Mouse (Mus musculus) urinary bladder, postnatal 14 days (tissue): ENCODE data around the gene Hes2.

Experiments
- DNase-seq: peaks from one replicate; pipeline ENCODE4 v3.0.0; 2021; ENCODE audit warnings: low spot score

Gene Hes2

DNA sequence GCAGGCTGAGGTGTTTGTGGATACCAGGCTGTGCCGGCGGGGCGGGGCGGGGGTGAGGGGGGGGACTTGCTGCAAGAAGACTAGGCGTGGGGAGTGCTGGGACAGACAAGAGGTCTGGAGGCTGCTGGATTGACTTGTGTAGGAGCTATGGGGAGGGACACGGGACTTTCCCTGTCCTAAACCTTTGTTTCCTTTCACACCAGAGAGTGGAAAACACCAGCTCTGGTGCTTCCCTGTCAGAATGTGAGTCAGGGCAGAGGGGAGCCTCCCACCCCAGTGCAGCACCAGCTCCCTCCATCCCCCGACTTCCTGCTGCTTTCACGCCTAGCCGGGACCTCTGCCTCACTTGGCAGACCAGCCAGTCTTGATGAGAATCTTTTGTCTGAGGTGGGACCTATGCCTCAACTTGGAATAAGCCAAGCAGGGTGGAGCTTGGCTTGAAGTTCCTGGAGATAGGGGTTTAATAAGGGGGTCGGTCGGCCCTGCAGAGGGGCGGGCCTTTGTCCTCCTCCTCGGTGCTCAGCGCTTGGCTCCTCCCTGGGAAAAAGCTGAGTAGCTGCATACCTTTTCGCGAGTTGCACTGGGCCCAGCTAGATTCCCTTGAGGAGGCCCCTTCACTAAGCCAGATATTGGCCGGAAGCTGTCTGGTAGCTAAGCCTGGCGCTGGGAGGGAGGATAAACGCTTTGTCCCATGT, 27.0 kb downstream of the Hes2 start:
- peak; percentile 85 for DNase-seq

DNA sequence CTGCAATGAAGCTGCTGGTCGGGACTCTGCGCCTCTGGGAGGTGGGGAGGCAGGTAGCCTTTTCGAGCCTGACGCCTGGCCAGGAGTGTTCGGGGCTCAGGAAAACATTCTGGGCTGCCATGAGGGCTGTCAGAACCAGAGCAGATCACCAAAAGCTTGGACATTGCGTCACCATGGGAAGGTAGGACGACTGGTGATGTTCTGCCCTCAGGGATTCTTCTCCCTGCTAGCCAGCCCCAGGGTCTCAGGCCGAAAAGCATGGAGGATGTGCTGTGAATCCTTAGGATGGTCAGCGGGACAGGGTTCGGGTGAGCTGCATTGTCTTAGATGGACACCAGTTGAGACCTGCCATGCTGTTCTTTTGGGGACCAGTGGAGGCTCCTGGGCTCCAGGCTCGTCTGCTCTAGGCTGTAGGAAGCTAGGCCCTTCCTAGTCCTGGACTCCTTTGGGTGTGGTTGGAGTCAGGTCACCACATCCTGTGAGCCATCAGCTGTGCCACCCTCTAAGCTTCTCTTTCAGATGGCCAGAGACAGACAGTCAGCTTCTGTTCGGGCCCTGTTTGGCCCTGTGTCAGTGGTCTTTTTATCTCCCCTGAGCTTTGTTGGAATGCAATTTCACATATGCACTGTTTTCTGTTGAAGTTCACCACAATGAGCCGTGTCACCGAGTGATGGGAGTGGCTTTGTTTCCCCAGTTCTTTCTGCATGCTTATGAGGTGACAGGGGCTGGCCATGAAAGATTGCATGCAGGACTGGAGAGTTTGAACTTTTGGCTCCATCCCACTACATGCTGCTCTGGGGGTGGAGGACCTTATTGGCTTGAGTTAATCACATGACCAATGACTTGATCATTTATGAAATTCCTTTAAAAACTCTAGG, 27.8 kb downstream of the Hes2 start:
- no peak for DNase-seq

DNA sequence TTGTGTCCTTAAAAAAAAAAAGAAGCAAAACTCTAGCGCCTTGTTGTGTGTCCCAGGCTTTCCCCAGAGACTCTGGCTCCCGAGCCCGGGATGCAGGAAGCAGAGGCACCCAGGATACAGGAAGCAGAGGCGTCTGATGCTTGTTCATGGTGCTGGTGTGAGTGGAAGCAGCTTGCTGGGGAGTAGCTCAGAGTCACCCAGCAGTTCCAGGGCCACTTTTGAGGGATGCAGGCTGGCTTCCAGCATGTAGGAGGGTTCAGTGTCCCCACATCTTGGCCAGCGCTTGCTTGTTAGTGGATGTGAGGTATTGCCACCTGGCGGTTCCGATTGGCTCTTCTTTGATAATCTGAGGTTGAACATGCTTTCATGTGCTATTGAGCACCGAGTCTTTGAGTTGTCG, 28.5 kb downstream of the Hes2 start:
- DNase-seq = no peak

DNA sequence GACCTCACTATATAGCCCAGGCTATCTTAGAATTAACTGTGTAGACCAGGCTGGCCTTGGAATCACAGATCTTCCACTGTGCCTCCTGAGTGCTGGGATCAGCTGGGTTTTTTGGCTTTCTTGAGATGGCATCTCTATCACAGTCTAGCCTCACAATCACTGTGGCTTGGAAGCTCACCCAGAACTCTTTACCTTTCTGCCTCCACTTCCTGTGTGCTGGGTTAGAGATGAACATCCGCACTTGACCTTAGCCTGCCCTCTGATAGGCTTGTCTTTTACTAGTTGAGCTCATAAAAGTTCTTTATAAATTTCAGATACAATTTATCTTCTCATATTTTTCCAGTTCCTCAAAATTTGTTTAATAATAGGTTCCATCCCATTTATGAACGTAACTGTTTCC, 30.0 kb downstream of the Hes2 start:
- DNase-seq = no peak

DNA sequence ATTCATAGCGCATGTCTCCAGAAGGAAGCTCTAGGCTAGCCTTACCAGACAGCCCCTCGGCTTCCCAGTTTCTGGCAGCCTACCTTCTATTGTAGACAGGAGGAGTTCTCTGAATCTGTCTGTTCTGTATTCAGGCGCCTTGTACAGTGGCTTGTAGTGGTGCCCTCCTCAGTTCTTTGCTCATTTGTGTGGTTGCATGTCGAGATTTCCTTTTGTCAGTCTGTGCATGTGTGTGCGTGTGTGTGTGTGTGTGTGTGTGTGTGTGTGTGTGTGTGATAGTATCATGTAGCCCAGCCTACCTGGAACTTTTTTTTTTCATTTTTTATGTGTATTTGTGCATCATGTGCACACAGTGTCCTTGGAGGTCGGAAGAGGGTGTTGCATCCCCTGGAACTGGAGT, 30.4 kb downstream of the Hes2 start:
- no peak for DNase-seq

DNA sequence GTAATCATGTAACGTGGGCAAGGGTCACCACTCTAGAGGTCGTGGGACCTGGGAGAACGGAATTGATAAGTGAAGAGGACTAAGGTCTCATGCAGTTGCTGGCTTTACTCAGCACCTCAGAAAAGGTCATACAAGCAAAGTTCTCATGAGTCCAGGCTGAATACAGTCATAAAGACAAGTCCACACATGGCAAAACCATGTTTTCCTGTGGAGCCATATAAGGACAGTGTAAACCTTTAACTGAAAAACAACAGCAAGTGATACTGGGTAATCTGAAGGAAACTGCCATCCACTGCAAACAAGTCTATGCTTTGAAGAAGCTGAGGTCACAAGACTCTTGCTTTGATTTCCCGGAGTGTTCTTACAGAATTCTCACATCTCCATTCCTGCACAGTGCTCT, 31.0 kb downstream of the Hes2 start:
- DNase-seq = no peak

DNA sequence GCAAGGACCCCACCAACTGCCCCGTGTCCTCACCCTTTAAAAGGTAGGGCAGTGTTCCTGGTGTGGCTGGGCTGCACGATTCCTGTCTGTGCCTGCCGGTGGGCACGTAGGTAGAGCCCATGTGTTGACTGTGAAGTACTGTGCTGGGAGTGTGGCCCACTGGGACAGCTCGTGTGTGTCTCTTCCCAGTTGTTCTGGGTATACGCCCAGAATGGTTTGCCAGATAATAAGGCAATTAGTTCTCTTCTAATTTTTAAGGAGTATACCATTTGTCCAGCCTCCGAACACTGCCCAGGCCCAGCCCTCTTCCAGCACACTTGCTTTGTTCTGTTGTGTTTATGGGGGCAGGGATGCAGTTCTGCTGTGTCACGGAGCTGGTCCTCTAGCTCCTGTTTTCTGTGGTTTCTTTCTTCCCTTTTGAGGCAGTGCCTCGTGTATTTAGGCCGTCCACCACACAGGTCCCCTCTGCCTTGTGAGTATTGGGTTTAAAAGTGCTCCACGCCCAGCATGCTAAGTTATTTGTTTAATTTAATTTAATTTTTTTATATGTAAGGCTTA, 31.5 kb downstream of the Hes2 start:
- DNase-seq = no peak

DNA sequence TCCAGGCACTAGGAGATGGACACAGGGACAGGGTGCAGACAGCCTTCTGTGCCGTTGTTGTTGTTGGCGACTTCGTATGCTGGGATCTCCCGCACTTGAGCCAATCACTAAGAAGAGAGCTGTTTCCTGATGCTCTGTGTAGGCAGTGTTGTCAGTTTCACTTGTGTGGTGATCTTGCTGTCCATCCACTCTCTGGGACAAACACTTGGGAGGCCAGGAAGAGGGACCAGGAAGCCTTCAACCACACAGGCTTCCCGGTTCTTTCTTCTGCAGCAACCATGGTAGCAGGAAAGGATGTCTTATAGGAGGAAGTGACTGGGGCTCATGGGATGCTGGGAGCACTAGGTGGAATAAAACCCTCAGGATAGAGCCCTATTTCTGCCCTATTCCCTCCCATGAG, 32.0 kb downstream of the Hes2 start:
- no peak for DNase-seq

DNA sequence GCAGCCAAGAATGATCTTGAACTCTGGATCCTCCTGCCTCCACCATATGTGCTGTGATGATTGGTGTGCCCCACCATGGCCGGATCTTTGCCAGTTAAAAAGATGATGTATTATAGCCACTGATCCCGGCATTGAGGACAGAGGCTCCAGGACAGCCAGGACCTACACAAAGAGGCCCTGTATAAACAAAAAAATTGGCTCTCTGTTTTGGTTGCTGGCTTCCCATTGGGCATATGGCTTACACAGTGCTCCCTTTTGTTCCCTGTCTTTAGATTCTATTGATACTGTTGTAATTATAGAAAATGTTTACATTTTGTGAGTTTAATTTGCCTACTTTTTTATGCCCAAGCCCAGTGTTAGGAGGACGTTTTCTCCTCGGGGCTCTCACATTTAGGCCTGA, 33.9 kb downstream of the Hes2 start:
- no peak for DNase-seq

DNA sequence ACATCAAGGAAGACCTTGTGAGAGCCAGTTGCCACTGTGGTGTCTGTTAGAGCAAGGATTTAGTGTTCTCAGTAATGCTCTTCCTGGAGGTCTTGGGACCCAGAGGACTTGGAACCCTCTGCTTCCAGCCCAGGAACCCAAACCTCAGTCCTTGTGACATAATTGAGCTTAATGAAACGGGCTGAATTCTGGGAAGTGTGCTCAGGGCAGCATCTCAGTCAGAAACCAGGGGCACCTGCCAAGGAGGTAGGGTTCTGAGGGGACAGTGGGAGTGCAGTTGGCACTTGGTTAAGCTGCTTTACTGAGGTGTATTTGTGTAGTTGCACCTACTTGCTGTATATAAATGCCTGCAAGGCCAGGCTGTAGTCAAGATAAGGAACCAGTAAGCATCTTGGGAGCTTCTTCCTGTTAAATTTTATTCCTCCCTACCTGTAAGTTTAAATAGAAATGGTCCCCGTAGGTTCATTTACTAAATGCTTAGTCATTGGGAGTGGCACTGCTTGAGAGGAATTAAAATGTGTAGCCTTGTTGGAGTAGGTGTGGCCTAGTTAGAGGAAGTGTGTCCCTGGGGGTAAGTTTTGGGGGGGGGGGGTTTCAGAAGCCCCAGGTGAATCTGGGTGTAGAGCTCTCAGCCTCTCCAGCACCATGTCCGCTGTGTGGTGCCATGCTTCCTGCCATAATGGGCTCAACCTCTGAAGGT, 36.0 kb downstream of the Hes2 start:
- DNase-seq = no peak

DNA sequence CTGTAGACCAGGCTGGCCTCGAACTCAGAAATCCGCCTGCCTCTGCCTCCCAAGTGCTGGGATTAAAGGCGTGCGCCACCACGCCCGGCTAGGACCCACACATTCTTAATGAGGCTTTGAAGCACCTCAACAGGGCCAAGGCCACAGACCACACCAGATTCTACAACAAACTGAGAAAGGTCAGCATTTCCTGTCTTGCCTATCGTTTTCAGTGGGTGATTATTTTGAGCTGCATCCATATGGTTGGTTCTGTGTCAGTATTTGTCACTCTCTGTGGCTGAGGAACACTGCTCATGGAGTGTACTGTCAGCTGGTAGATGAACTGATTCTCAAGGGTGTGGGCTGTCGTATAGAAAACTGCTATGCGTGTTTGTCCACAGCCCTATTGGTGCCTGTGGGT, 37.6 kb downstream of the Hes2 start:
- no peak for DNase-seq

DNA sequence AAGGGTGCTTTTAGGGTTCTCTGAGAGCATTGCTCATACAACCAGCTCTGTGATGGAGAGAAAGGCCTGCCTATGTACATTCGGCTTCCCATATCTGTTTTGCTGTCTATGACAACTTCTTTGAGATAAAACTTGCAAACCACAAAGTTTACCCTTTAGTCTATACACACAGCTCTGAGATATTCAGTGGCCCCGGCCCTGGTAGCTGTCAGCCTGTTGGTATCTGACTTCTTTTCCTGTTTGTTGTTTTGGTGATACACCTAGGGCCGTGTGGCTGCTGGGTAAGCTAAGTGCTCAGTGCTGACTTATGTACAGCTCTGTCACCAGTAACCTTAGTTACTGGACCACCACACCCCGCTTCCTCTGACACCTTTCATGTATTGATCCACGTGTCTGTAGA, 38.9 kb downstream of the Hes2 start:
- DNase-seq = no peak

DNA sequence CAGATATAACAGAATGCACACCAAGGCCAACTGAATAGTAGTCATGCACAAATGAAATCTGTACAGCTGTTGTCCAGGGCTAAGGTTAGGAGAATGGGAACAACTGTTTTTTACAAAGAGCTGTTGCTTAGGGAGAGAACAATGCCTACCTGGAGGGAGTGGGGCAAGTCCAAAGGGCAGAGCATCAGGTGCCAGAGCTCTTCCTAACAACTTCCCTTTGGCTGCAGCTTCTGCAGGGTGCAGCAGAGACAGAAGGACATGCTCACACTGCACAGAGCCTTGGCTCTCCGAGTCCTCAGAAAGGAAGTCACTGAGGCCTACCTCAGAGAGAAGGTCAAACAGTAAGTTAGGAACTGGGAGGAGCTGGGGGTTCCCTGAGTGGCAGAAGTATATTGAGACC, 41.0 kb downstream of the Hes2 start:
- no peak for DNase-seq

DNA sequence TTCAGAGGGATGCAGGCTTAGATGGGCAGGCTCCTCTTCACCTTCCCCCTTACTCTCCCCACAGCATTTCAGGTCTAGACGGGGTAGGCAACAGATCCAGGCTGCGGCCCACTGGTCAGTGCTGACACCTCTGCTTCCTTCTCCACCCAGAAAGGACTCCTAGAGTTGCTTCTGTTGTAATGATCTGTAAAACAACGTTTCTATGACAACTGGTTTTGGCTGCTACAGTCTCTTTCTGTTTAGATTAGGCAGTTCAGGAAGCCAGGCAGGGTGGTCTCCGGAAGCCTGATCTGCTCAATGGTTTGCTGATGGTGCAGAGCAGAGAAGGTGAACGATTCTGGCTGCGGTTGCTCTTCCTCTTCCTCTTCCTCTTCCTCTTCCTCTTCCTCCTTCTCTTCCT, 42.8 kb downstream of the Hes2 start:
- DNase-seq = no peak

DNA sequence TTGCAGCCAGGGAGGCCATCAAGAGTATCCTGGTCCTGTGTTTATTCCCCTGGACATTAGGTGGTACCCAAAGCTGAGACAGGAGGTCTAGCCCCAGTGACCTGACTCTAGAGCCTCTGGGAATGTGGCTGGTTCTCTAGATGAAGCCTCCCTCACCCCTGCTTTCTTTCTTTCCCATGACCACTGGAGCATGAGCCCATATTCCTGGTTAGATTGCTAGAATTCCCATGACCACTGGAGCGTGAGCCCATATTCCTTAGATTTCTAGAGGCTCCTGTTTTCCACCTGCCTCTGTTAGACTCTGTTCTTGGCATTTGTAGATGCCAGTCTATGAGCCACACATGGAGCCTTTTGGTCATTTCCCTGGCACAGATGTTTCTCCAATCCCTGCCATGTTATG, 43.8 kb downstream of the Hes2 start:
- DNase-seq = no peak

DNA sequence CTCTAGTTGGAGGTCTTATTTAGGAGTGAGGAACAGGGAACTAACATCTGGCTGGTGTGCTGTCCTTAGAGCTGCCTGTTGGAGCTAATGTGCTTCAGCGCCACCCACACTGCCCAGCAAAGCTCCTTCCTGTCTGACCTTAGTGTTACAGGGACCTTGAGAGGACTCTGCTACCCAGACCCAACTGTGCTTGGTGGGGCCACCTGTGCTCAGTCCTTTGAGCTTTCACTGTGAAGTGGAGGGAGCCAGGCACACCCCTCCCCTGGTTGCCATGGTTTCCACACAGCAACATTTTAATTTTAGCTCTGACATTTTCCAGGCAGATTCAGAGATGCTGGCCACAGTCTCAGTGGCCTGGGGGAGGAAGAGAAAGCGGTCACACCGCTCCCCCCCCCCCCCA, 44.2 kb downstream of the Hes2 start:
- no peak for DNase-seq

DNA sequence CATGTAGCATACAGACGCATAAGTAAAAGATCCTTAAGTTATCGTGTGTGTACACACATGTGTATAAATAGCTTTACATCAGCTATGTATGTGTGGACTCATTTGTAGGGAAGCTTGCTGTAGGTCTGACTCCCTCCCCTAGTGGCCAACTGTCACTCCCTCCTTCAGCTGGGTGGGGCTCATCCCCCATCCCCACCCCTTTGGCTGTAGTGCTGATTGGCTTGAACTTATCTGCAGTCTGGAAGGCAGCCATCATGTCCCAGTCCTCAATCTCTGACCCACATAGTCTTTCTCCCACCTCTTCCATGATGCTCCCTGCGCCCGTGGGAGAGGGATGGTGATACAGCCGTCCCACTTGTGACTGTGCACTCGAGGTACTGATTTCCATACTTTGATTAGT, 46.0 kb downstream of the Hes2 start:
- no peak for DNase-seq

DNA sequence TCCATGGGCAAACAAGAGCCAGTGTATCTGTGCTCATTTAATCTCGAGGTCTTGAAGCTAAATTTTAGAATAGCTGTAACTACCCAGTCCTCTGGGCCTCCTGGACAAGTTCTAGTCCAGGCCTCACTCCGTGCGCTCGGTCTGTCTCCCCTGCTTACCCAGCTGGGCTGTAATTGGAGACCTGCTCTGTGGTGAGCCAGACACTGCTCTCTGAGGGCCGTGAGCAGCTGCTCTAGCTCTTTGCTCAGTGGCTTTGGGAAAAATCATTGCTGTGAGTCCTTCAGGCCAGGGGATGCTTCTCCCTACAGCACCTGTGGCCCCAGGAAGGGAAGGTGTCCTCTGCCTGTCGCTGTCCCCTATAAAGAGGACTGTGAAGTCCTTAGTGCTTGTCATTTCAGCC, 47.5 kb downstream of the Hes2 start:
- DNase-seq = no peak

DNA sequence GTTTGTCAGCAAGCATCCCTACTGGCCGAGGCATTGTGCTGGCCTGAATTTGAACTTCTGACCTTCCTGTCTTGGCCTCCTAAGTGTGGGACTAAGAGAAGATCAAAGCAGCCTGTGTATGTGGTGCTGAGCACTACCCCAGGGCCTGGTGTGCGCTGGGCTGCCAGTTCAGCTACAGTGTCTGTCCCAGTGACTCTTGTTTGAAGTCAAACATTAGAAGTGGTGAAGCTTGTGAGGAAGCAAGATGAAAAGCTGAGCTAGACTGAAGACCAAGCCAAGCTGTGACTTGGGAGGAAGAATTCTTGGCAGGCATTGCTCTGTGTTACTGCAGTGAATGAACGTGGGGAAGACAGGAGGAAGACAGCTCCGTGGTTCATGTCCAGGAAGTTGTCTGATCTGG, 51.0 kb downstream of the Hes2 start:
- no peak for DNase-seq
